Mouse (Mus musculus): ENCODE data around the gene Col6a2.

GRCm38 (mm10) chr10:76630657-76631056, 7.2 kb upstream of the Col6a2 start:
- no peak for TF ChIP-seq MAX (IDR thresholded peaks at IDR 0.05; ENCODE audit: low read depth)
- TF ChIP-seq POLR2A (IDR thresholded peaks at IDR 0.05; ENCODE audit: insufficient read length, low read depth), result no peak
- TF ChIP-seq MYOD1 (IDR thresholded peaks at IDR 0.05; ENCODE audit: control insufficient read depth in 1 of 3, insufficient read length in 2 of 3, low read depth in 2 of 3), result no peak

Measured in myocyte (in vitro differentiated cells).